Mouse (Mus musculus): ENCODE results near the gene Slc35b4.
A peak's percentile ranks its signal among the peaks of the same experiment; 100 is the strongest.

Slc35b4 gene

GRCm38 (mm10) chr6:34176864-34177247, at the start of gene Slc35b4:
Slc35b4 (minus strand) TSS chr6:34177111.
- DNase-seq (ENCODE audit: low read depth, low spot score), result peak; percentile 87

- no peak for DNase-seq (ENCODE audit: low read depth, low spot score)
Measured at GRCm38 (mm10) chr6:34225004-34225599, 48.2 kb upstream of the Slc35b4 start.

- no peak for DNase-seq (ENCODE audit: low read depth, low spot score)
Measured at GRCm38 (mm10) chr6:34216450-34217319, 39.8 kb upstream of the Slc35b4 start.

GRCm38 (mm10) chr6:34205754-34206153, 28.8 kb upstream of the Slc35b4 start:
- no peak for DNase-seq (ENCODE audit: low read depth, low spot score)

- no peak for DNase-seq (ENCODE audit: low read depth, low spot score)
Measured at GRCm38 (mm10) chr6:34204971-34205572, 28.2 kb upstream of the Slc35b4 start.

GRCm38 (mm10) chr6:34203503-34203902, 26.6 kb upstream of the Slc35b4 start:
- DNase-seq (ENCODE audit: low read depth, low spot score), result no peak

GRCm38 (mm10) chr6:34194981-34195380, 18.1 kb upstream of the Slc35b4 start:
- DNase-seq (ENCODE audit: low read depth, low spot score), result no peak

- peak; percentile 65 for DNase-seq (ENCODE audit: low read depth, low spot score)
Measured at GRCm38 (mm10) chr6:34193708-34194475, 17.0 kb upstream of the Slc35b4 start.

- no peak for DNase-seq (ENCODE audit: low read depth, low spot score)
Measured at GRCm38 (mm10) chr6:34191401-34191800, 14.5 kb upstream of the Slc35b4 start.

- DNase-seq (ENCODE audit: low read depth, low spot score), result no peak
Measured at GRCm38 (mm10) chr6:34189494-34189893, 12.6 kb upstream of the Slc35b4 start.

- no peak for DNase-seq (ENCODE audit: low read depth, low spot score)
Measured at GRCm38 (mm10) chr6:34187986-34188599, 11.2 kb upstream of the Slc35b4 start.

- no peak for DNase-seq (ENCODE audit: low read depth, low spot score)
Measured at GRCm38 (mm10) chr6:34187273-34187863, 10.5 kb upstream of the Slc35b4 start.

- DNase-seq (ENCODE audit: low read depth, low spot score), result no peak
Measured at GRCm38 (mm10) chr6:34183326-34183725, 6.4 kb upstream of the Slc35b4 start.

- DNase-seq (ENCODE audit: low read depth, low spot score), result no peak
Measured at GRCm38 (mm10) chr6:34181961-34182360, 5.0 kb upstream of the Slc35b4 start.

GRCm38 (mm10) chr6:34179911-34180310, 3.0 kb upstream of the Slc35b4 start:
- no peak for DNase-seq (ENCODE audit: low read depth, low spot score)

- DNase-seq (ENCODE audit: low read depth, low spot score), result no peak
Measured at GRCm38 (mm10) chr6:34179007-34179406, 2.1 kb upstream of the Slc35b4 start.

- no peak for DNase-seq (ENCODE audit: low read depth, low spot score)
Measured at GRCm38 (mm10) chr6:34176111-34176863, 624 bp downstream of the Slc35b4 start.

- DNase-seq (ENCODE audit: low read depth, low spot score), result no peak
Measured at GRCm38 (mm10) chr6:34174715-34175114, 2.2 kb downstream of the Slc35b4 start.

GRCm38 (mm10) chr6:34173251-34173650, 3.7 kb downstream of the Slc35b4 start:
- no peak for DNase-seq (ENCODE audit: low read depth, low spot score)

- DNase-seq (ENCODE audit: low read depth, low spot score), result no peak
Measured at GRCm38 (mm10) chr6:34171748-34172457, 5.0 kb downstream of the Slc35b4 start.

Data from retina, postnatal 7 days (tissue).